Mouse (Mus musculus): ENCODE measurements around the gene Pcp4l1. TPM values are rescaled to one million over a fixed set of nuclear protein-coding genes. Genes with fewer than 3 reads are reported as not detected.

Gene Pcp4l1
- total and polyA plus RNA-seq, 3 experiments, result not detected

DNA sequence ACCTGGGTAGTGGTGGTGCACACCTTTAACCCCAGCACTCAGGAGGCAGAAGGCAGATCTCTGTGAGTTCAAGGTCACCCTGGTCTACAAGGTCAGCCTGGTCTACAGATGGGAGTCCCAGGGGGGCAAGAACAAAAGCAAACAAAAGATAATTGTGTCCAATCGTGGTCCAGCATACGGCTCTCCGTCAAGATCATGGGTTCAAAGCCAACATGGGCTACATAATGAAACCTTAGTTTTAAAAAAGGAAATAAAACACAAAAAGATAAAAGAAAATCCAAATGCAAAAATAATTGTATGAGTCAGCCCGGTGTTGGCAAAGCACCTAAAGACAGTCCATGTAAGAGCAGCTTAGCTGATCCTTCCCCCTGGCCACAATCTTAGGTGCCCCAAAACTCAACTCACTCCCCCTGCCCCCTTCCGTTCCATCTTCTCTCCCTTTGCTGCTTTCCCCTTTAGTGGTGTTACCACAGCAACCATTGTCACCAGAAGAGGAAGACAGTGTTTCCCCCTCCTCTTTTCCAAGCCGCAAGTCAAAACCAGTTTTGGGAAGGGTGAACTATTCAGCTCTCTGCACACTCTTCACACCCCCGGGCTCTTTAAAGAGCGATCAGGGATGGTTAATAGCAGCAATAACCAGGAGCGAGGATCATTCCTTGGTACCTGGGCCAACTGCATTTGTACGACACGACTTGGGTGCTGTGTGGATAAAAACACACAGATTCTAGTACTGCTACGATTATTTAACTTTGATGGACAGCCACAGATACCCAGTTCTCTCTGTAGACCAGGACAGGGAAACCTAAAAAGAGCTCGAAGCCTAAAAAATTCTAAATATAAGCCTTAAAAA lies 8.0 kb downstream of the Pcp4l1 start:
- no peak overlapping the region for H3K27ac ChIP-seq (ENCODE audit: control insufficient read depth, low read depth, low read length)
- no peaks in the 10 kb centered on the region for H3K9me3 ChIP-seq (replicated peaks; ENCODE audit: insufficient read depth, low read length)
- no peak overlapping the region for H3K9ac ChIP-seq (ENCODE audit: control insufficient read depth, low read depth, low read length, poor library complexity, severe bottlenecking)
- H3K4me3 ChIP-seq (ENCODE audit: control insufficient read depth in 1 of 2, insufficient read depth in 1 of 2, low read depth in 2 of 2, low read length in 2 of 2), result no peak overlapping the region
- no peak for DNase-seq (ENCODE audit: low read depth, low spot score)
- TF ChIP-seq CTCF (IDR thresholded peaks at IDR 0.05 in 2 of 3, conservative IDR thresholded peaks at IDR 0.05 in 1 of 3; ENCODE audit: control insufficient read depth in 1 of 3, insufficient read depth in 1 of 3, low read depth in 2 of 3, low read length in 3 of 3, poor library complexity in 1 of 3, severe bottlenecking in 1 of 3), result no peak
- no peak for TF ChIP-seq ELF1 (IDR thresholded peaks at IDR 0.05; ENCODE audit: low read depth, low read length)
- no peak for TF ChIP-seq MAX (IDR thresholded peaks at IDR 0.05; ENCODE audit: low read length)
- TF ChIP-seq HCFC1 (IDR thresholded peaks at IDR 0.05; ENCODE audit: low read depth, low read length), result no peak
- no peak for TF ChIP-seq JUND (IDR thresholded peaks at IDR 0.05; ENCODE audit: low read depth, low read length)
- no peak for TF ChIP-seq USF2 (IDR thresholded peaks at IDR 0.05; ENCODE audit: borderline replicate concordance in 1 of 2, insufficient read depth in 1 of 2, low read depth in 1 of 2, low read length in 2 of 2)
- TF ChIP-seq NELFE (IDR thresholded peaks at IDR 0.05; ENCODE audit: low read depth, low read length), result no peak
- TF ChIP-seq SMC3 (IDR thresholded peaks at IDR 0.05; ENCODE audit: low read depth, low read length), result no peak
- no peak for TF ChIP-seq CHD1 (IDR thresholded peaks at IDR 0.05; ENCODE audit: low read depth, low read length)
- no peak for TF ChIP-seq ZNF384 (IDR thresholded peaks at IDR 0.05; ENCODE audit: low read depth, low read length)
- TF ChIP-seq KAT2A (conservative IDR thresholded peaks at IDR 0.05; ENCODE audit: low read depth, low read length), result no peak
- no peak for TF ChIP-seq POLR2AphosphoS5 (IDR thresholded peaks at IDR 0.05; ENCODE audit: borderline replicate concordance, low read depth, low read length)
- TF ChIP-seq USF1 (IDR thresholded peaks at IDR 0.05; ENCODE audit: low read depth, low read length), result no peak
- TF ChIP-seq MEF2A (IDR thresholded peaks at IDR 0.05; ENCODE audit: extremely low read depth, insufficient replicate concordance, low read depth, low read length, poor library complexity, severe bottlenecking), result no peak
- TF ChIP-seq GATA1 (IDR thresholded peaks at IDR 0.05; ENCODE audit: low read depth, low read length), result no peak
- H3K4me1 ChIP-seq (ENCODE audit: control insufficient read depth in 1 of 2, insufficient read depth in 2 of 2, low read length in 2 of 2), result peaks cover 0 to 13% of the 10 kb centered on the region in 2 experiments; a peak in 2 of 4 replicates
- no peaks in the 10 kb centered on the region for H3K79me2 ChIP-seq (ENCODE audit: control insufficient read depth, insufficient read depth, low read length, poor library complexity)
- H3K27me3 ChIP-seq (ENCODE audit: control insufficient read depth in 1 of 2, insufficient read depth in 2 of 2, low read length in 2 of 2), result no peaks in the 10 kb centered on the region
- peaks cover 0 to 9% of the 10 kb centered on the region in 2 experiments; a peak in 2 of 4 replicates for H3K36me3 ChIP-seq (ENCODE audit: control insufficient read depth in 1 of 2, insufficient read depth in 2 of 2, low read length in 2 of 2)

DNA sequence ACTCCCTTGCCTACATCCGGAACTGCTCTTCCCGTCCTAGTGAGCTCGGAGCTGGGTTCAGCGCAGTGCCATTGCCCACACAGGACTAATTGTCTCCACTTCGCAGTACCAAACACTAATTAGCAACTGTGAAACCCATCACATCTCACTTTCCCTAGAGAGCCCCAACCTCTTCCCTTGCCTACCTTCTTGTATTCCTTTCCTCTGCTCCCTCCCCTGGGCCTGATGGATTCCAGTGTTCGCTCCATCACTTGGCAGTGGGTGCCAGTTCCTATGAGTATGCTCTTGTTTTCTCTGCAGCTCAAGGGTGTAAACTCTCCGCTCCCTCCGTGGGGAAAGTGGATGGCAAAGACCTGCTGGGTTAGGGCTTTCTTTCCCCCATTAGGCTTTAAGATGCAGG lies 10.4 kb downstream of the Pcp4l1 start:
- no peak for TF ChIP-seq GABPA (IDR thresholded peaks at IDR 0.05; ENCODE audit: low read depth, low read length)
- no peak for TF ChIP-seq ETS1 (IDR thresholded peaks at IDR 0.05; ENCODE audit: low read depth, low read length)
- Histone ChIP-seq H3K27me3 (ENCODE audit: control insufficient read depth in 1 of 2, insufficient read depth in 2 of 2, low read length in 2 of 2) (no peaks in the 10 kb centered on the region), H3K9ac (ENCODE audit: control insufficient read depth, low read depth, low read length, poor library complexity, severe bottlenecking) (no peak overlapping the region), H3K36me3 (ENCODE audit: control insufficient read depth in 1 of 2, insufficient read depth in 2 of 2, low read length in 2 of 2) (peaks cover 0 to 5% of the 10 kb centered on the region in 2 experiments; a peak in 2 of 4 replicates), H3K4me3 (ENCODE audit: control insufficient read depth in 1 of 2, insufficient read depth in 1 of 2, low read depth in 2 of 2, low read length in 2 of 2) (no peak overlapping the region), H3K9me3 (replicated peaks; ENCODE audit: insufficient read depth, low read length) (no peaks in the 10 kb centered on the region), H3K79me2 (ENCODE audit: control insufficient read depth, insufficient read depth, low read length, poor library complexity) (no peaks in the 10 kb centered on the region), H3K27ac (ENCODE audit: control insufficient read depth, low read depth, low read length) (no peak overlapping the region), H3K4me1 (ENCODE audit: control insufficient read depth in 1 of 2, insufficient read depth in 2 of 2, low read length in 2 of 2) (peaks cover 0 to 9% of the 10 kb centered on the region in 2 experiments; a peak in 2 of 4 replicates)
- DNase-seq (ENCODE audit: low read depth, low spot score), result no peak

Data from MEL (cell line).